Mouse (Mus musculus) telencephalon, adult 2 months (tissue): ENCODE data around the gene Slc5a3.

ENCODE experiments used
- DNase-seq: peaks from one replicate; pipeline ENCODE4 v3.0.0-alpha.2; 2011; ENCODE audit warnings: low read depth, low spot score

Slc5a3 gene

GRCm38 (mm10) chr16:92057852-92058643 lies at the start of gene Slc5a3, which contains the start of the genes Mrps6 and Gm49711:
Slc5a3 (plus strand) TSS chr16:92058322.
Mrps6 (plus strand) TSS chr16:92058270.
Gm49711 (plus strand) TSS chr16:92058316.
- peak; percentile 57 for DNase-seq

- DNase-seq = no peak
Measured at GRCm38 (mm10) chr16:92009586-92009985, 48.5 kb upstream of the Slc5a3 start.

- DNase-seq = no peak
Measured at GRCm38 (mm10) chr16:92016792-92017191, 41.3 kb upstream of the Slc5a3 start.

- DNase-seq = peak; percentile 15
Measured at GRCm38 (mm10) chr16:92019141-92020118, 38.7 kb upstream of the Slc5a3 start.

- DNase-seq = no peak
Measured at GRCm38 (mm10) chr16:92021656-92022400, 36.3 kb upstream of the Slc5a3 start.

- no peak for DNase-seq
Measured at GRCm38 (mm10) chr16:92022494-92023283, 35.4 kb upstream of the Slc5a3 start.

GRCm38 (mm10) chr16:92033286-92033685 lies 24.8 kb upstream of the Slc5a3 start:
- no peak for DNase-seq

GRCm38 (mm10) chr16:92034676-92035075 lies 23.4 kb upstream of the Slc5a3 start:
- no peak for DNase-seq

- DNase-seq = no peak
Measured at GRCm38 (mm10) chr16:92036701-92037100, 21.4 kb upstream of the Slc5a3 start.

GRCm38 (mm10) chr16:92037891-92038607 lies 20.1 kb upstream of the Slc5a3 start:
- no peak for DNase-seq

- no peak for DNase-seq
Measured at GRCm38 (mm10) chr16:92039421-92039820, 18.7 kb upstream of the Slc5a3 start.

- no peak for DNase-seq
Measured at GRCm38 (mm10) chr16:92039966-92040365, 18.2 kb upstream of the Slc5a3 start.

GRCm38 (mm10) chr16:92051777-92052310 lies 6.3 kb upstream of the Slc5a3 start:
- DNase-seq = no peak

- DNase-seq = no peak
Measured at GRCm38 (mm10) chr16:92052569-92052968, 5.6 kb upstream of the Slc5a3 start.

- DNase-seq = no peak
Measured at GRCm38 (mm10) chr16:92056711-92057110, 1.4 kb upstream of the Slc5a3 start.

- DNase-seq = no peak
Measured at GRCm38 (mm10) chr16:92057456-92057851, 668 bp upstream of the Slc5a3 start.

- DNase-seq = no peak
Measured at GRCm38 (mm10) chr16:92058644-92059620, 810 bp downstream of the Slc5a3 start.

GRCm38 (mm10) chr16:92060213-92060612 lies 2.1 kb downstream of the Slc5a3 start:
- DNase-seq = no peak

GRCm38 (mm10) chr16:92061586-92061985 lies 3.5 kb downstream of the Slc5a3 start:
- DNase-seq = no peak
